Mouse (Mus musculus) testis, postnatal 14 days (tissue): Measurements from ENCODE around the gene Ikzf1.

Experiments used
- DNase-seq: peaks from one replicate; pipeline ENCODE4 v3.0.0; 2021; ENCODE audit warnings: low spot score

Ikzf1 gene

GRCm38 (mm10) chr11:11809404-11810175 lies 124.8 kb downstream of the Ikzf1 start:
- DNase-seq, result peak; percentile 30

GRCm38 (mm10) chr11:11811906-11812480 lies 127.2 kb downstream of the Ikzf1 start:
- peak; percentile 38 for DNase-seq

GRCm38 (mm10) chr11:11815737-11816136 lies 130.9 kb downstream of the Ikzf1 start:
- DNase-seq, result no peak

- no peak for DNase-seq
Measured at GRCm38 (mm10) chr11:11818797-11819196, 134.0 kb downstream of the Ikzf1 start.

- no peak for DNase-seq
Measured at GRCm38 (mm10) chr11:11819206-11819605, 134.4 kb downstream of the Ikzf1 start.

- peak; percentile 53 for DNase-seq
Measured at GRCm38 (mm10) chr11:11820251-11820650, 135.4 kb downstream of the Ikzf1 start.

- DNase-seq, result no peak
Measured at GRCm38 (mm10) chr11:11820737-11821136, 135.9 kb downstream of the Ikzf1 start.

- DNase-seq, result peak; percentile 66
Measured at GRCm38 (mm10) chr11:11821387-11821975, 136.7 kb downstream of the Ikzf1 start.
